Mouse (Mus musculus) spleen, adult 2 months (tissue): ENCODE data around the gene Lsm4.

ENCODE experiments used
- CTCF ChIP-seq: fragments of 200-500 bp; IDR thresholded peaks from 2 replicates; pipeline ENCODE4 v1.5.1; 2011; ENCODE audit warnings: mild to moderate bottlenecking, inconsistent platforms; ENCODE audit not compliant: insufficient read depth, insufficient read length, insufficient replicate concordance; ENCODE audit errors: extremely low read depth
- POLR2A ChIP-seq: fragments of 200-500 bp; IDR thresholded peaks from 2 replicates; pipeline ENCODE4 v1.6.1; 2011; ENCODE audit warnings: low read depth, low read length, inconsistent platforms

- TF ChIP-seq CTCF (no peak), POLR2A (no peak)
Observed at GRCm38 (mm10) chr8:70658897-70659603, 14.0 kb upstream of the Lsm4 start.
